Mouse (Mus musculus) activated CD4-positive, CD25-positive, alpha-beta regulatory T cell, adult 4 months (primary cell): Measurements from ENCODE around the gene Cdkl4. TPM values are rescaled to one million over a fixed set of nuclear protein-coding genes. Genes with fewer than 3 reads are reported as not detected.
A peak's percentile ranks its signal among the peaks of the same experiment; 100 is the strongest.
"Not testable (repeated sequence)": the region's sequence is repeated elsewhere in the genome, so short reads cannot be mapped to it uniquely, and the experiment has no call there.

Experiments
- ATAC-seq: one replicate; pipeline ENCODE4 v1.8.0; 2017
- polyA plus RNA-seq, 2 experiments: library from polyadenylated mRNA; unstranded; fragments of 100-300 nt; shearing (Covaris generic); gene quantifications; one replicate each; pipeline ENCODE4 v1.2.1; 2017

Gene Cdkl4
- polyA plus RNA-seq, 2 experiments from 2014 or later, result 0.57 to 1.1 TPM

- ATAC-seq, result no peak
Measured at GRCm38 (mm10) chr17:80562792-80563191, 14.8 kb downstream of the Cdkl4 start.

GRCm38 (mm10) chr17:80560669-80561401 is 16.8 kb downstream of the Cdkl4 start:
- peak; percentile 65 for ATAC-seq

- no peak for ATAC-seq
Measured at GRCm38 (mm10) chr17:80559745-80560144, 17.9 kb downstream of the Cdkl4 start.

GRCm38 (mm10) chr17:80559050-80559449 is 18.6 kb downstream of the Cdkl4 start:
- no peak for ATAC-seq

GRCm38 (mm10) chr17:80558583-80558982 is 19.0 kb downstream of the Cdkl4 start:
- ATAC-seq, result no peak

GRCm38 (mm10) chr17:80557461-80557860 is 20.2 kb downstream of the Cdkl4 start:
- no peak for ATAC-seq

GRCm38 (mm10) chr17:80553318-80554270 is 24.0 kb downstream of the Cdkl4 start:
- peak; percentile 88 for ATAC-seq

GRCm38 (mm10) chr17:80552653-80553052 is 25.0 kb downstream of the Cdkl4 start:
- no peak for ATAC-seq

- ATAC-seq, result no peak
Measured at GRCm38 (mm10) chr17:80550981-80551380, 26.6 kb downstream of the Cdkl4 start.

- ATAC-seq, result no peak
Measured at GRCm38 (mm10) chr17:80546846-80547245, 30.8 kb downstream of the Cdkl4 start.

GRCm38 (mm10) chr17:80546227-80546626 is 31.4 kb downstream of the Cdkl4 start:
- no peak for ATAC-seq

- ATAC-seq, result no peak
Measured at GRCm38 (mm10) chr17:80543646-80544045, 34.0 kb downstream of the Cdkl4 start.

- no peak for ATAC-seq
Measured at GRCm38 (mm10) chr17:80537136-80537535, 40.5 kb downstream of the Cdkl4 start.

- no peak for ATAC-seq
Measured at GRCm38 (mm10) chr17:80535633-80536032, 42.0 kb downstream of the Cdkl4 start.

- ATAC-seq, result not testable (repeated sequence)
Measured at GRCm38 (mm10) chr17:80531351-80531750, 46.3 kb downstream of the Cdkl4 start.

GRCm38 (mm10) chr17:80523231-80523630 is 54.4 kb downstream of the Cdkl4 start:
- ATAC-seq, result no peak

GRCm38 (mm10) chr17:80522229-80522556 is 55.4 kb downstream of the Cdkl4 start:
- ATAC-seq, result no peak

GRCm38 (mm10) chr17:80521521-80522228 is 55.9 kb downstream of the Cdkl4 start:
- peak; percentile 76 for ATAC-seq

GRCm38 (mm10) chr17:80520537-80520936 is 57.1 kb downstream of the Cdkl4 start:
- ATAC-seq, result no peak

- ATAC-seq, result no peak
Measured at GRCm38 (mm10) chr17:80518811-80519210, 58.8 kb downstream of the Cdkl4 start.

GRCm38 (mm10) chr17:80517244-80517643 is 60.4 kb downstream of the Cdkl4 start:
- no peak for ATAC-seq

GRCm38 (mm10) chr17:80515956-80516355 is 61.7 kb downstream of the Cdkl4 start:
- ATAC-seq, result no peak

- ATAC-seq, result no peak
Measured at GRCm38 (mm10) chr17:80515513-80515912, 62.1 kb downstream of the Cdkl4 start.
